Mouse (Mus musculus) MEL (cell line): ENCODE measurements at regions not wholly inside any gene's neighbourhood (a gene's known extent, or its start where the extent isn't known, plus 50 kb on each side); places are given as distances from the start of the nearest gene placed in this dataset.

ENCODE experiments used
- DNase-seq: peaks from one replicate; pipeline ENCODE4 v3.0.0; 2011; ENCODE audit warnings: low read depth, low spot score
- H3K27ac ChIP-seq: 2 replicates; pipeline ENCODE4 v1.5.1; 2012; ENCODE audit warnings: low read depth, mild to moderate bottlenecking, control low read depth, low read length, moderate library complexity; ENCODE audit not compliant: control insufficient read depth
- H3K27me3 ChIP-seq, 2 experiments: fragments of 150-350 bp in 1 of 2; sonication (generic) in 1 of 2; 2 replicates each; pipeline ENCODE4 v1.6.1; 2012; ENCODE audit warnings: low read length in 2 of 2, mild to moderate bottlenecking in 2 of 2, improper control_type of control experiment in 1 of 2, moderate library complexity in 1 of 2; ENCODE audit not compliant: insufficient read depth in 2 of 2, control insufficient read depth in 1 of 2
- H3K36me3 ChIP-seq, 2 experiments: 2 replicates each; pipeline ENCODE4 v1.6.1; 2012 to 2014; ENCODE audit warnings: low read length in 2 of 2, improper control_type of control experiment in 1 of 2, inconsistent platforms in 1 of 2, mild to moderate bottlenecking in 1 of 2; ENCODE audit not compliant: insufficient read depth in 2 of 2, control insufficient read depth in 1 of 2
- H3K4me1 ChIP-seq, 2 experiments: fragments of 150-350 bp in 1 of 2; sonication (generic) in 1 of 2; 2 replicates each; pipeline ENCODE4 v1.6.1; 2012; ENCODE audit warnings: low read length in 2 of 2, improper control_type of control experiment in 1 of 2, mild to moderate bottlenecking in 1 of 2; ENCODE audit not compliant: insufficient read depth in 2 of 2, control insufficient read depth in 1 of 2
- H3K4me3 ChIP-seq, 2 experiments: fragments of 150-350 bp in 1 of 2; sonication (generic) in 1 of 2; 2 replicates each; pipeline ENCODE4 v1.5.1; 2012; ENCODE audit warnings: low read depth in 2 of 2, low read length in 2 of 2, mild to moderate bottlenecking in 2 of 2, moderate library complexity in 2 of 2, control low read depth in 1 of 2, improper control_type of control experiment in 1 of 2; ENCODE audit not compliant: control insufficient read depth in 1 of 2, insufficient read depth in 1 of 2
- H3K79me2 ChIP-seq: 2 replicates; pipeline ENCODE4 v1.6.1; 2012; ENCODE audit warnings: mild to moderate bottlenecking, low read length, moderate library complexity; ENCODE audit not compliant: control insufficient read depth, poor library complexity, insufficient read depth
- H3K9ac ChIP-seq: 2 replicates; pipeline ENCODE4 v1.6.1; 2012; ENCODE audit warnings: low read depth, mild to moderate bottlenecking, control low read depth, low read length, moderate library complexity; ENCODE audit not compliant: control insufficient read depth, poor library complexity, severe bottlenecking
- H3K9me3 ChIP-seq: fragments of 150-350 bp; sonication (generic); replicated peaks from 2 replicates; pipeline ENCODE4 v1.6.1; 2012; ENCODE audit warnings: mild to moderate bottlenecking, low read length, improper control_type of control experiment, moderate library complexity; ENCODE audit not compliant: insufficient read depth
- CHD1 ChIP-seq: IDR thresholded peaks from 2 replicates; pipeline ENCODE4 v1.6.1; 2012; ENCODE audit warnings: low read depth, mild to moderate bottlenecking, inconsistent platforms, low read length, improper control_type of control experiment
- CHD2 ChIP-seq: IDR thresholded peaks from 2 replicates; pipeline ENCODE4 v1.6.1; 2011; ENCODE audit warnings: low read length, improper control_type of control experiment
- CTCF ChIP-seq, 3 experiments: IDR thresholded peaks in 2 of 3; conservative IDR thresholded peaks in 1 of 3; 2 replicates each; pipeline ENCODE4 v1.5.1; 2011 to 2012; ENCODE audit warnings: low read length in 3 of 3, low read depth in 2 of 3, mild to moderate bottlenecking in 2 of 3, improper control_type of control experiment in 1 of 3, inconsistent platforms in 1 of 3, mixed read lengths in 1 of 3, moderate library complexity in 1 of 3; ENCODE audit not compliant: control insufficient read depth in 1 of 3, insufficient read depth in 1 of 3, poor library complexity in 1 of 3, severe bottlenecking in 1 of 3
- ETS1 ChIP-seq: IDR thresholded peaks from 2 replicates; pipeline ENCODE4 v1.6.1; 2012; ENCODE audit warnings: low read depth, mild to moderate bottlenecking, inconsistent platforms, low read length, improper control_type of control experiment, moderate library complexity
- GATA1 ChIP-seq: IDR thresholded peaks from 2 replicates; pipeline ENCODE4 v1.6.1; 2011; ENCODE audit warnings: low read depth, low read length, improper control_type of control experiment
- HCFC1 ChIP-seq: IDR thresholded peaks from 2 replicates; pipeline ENCODE4 v1.6.1; 2012; ENCODE audit warnings: low read depth, mild to moderate bottlenecking, inconsistent platforms, low read length, improper control_type of control experiment, moderate library complexity
- MAX ChIP-seq: IDR thresholded peaks from 2 replicates; pipeline ENCODE4 v1.6.1; 2011; ENCODE audit warnings: low read length, improper control_type of control experiment
- MAZ ChIP-seq: IDR thresholded peaks from 2 replicates; pipeline ENCODE4 v1.6.1; 2012; ENCODE audit warnings: low read depth, mild to moderate bottlenecking, inconsistent platforms, low read length, improper control_type of control experiment
- MXI1 ChIP-seq: IDR thresholded peaks from 2 replicates; pipeline ENCODE4 v1.6.1; 2011; ENCODE audit warnings: mild to moderate bottlenecking, low read depth, low read length, improper control_type of control experiment
- MYB ChIP-seq: IDR thresholded peaks from 2 replicates; pipeline ENCODE4 v1.6.1; 2011; ENCODE audit warnings: mild to moderate bottlenecking, low read depth, low read length, improper control_type of control experiment
- MYC ChIP-seq: IDR thresholded peaks from 2 replicates; pipeline ENCODE4 v1.6.1; 2011; ENCODE audit warnings: low read depth, mild to moderate bottlenecking, low read length, improper control_type of control experiment, moderate library complexity
- NELFE ChIP-seq: IDR thresholded peaks from 2 replicates; pipeline ENCODE4 v1.6.1; 2011; ENCODE audit warnings: low read depth, low read length, improper control_type of control experiment
- NRF1 ChIP-seq: IDR thresholded peaks from 2 replicates; pipeline ENCODE4 v1.6.1; 2014; ENCODE audit warnings: low read depth, mild to moderate bottlenecking, inconsistent platforms, low read length, improper control_type of control experiment, moderate library complexity; ENCODE audit not compliant: poor library complexity, insufficient read depth, severe bottlenecking
- POLR2AphosphoS5 ChIP-seq: IDR thresholded peaks from 2 replicates; pipeline ENCODE4 v1.6.1; 2012; ENCODE audit warnings: low read depth, borderline replicate concordance, mild to moderate bottlenecking, inconsistent platforms, low read length, moderate library complexity, mixed read lengths
- RCOR1 ChIP-seq: IDR thresholded peaks from 2 replicates; pipeline ENCODE4 v1.6.1; 2012; ENCODE audit warnings: low read depth, mild to moderate bottlenecking, inconsistent platforms, low read length, improper control_type of control experiment
- SMC3 ChIP-seq: IDR thresholded peaks from 2 replicates; pipeline ENCODE4 v1.6.1; 2011; ENCODE audit warnings: low read depth, low read length, improper control_type of control experiment
- TBP ChIP-seq: IDR thresholded peaks from 2 replicates; pipeline ENCODE4 v1.8.0; 2011; ENCODE audit warnings: low read depth, low read length, improper control_type of control experiment
- TCF12 ChIP-seq: IDR thresholded peaks from 2 replicates; pipeline ENCODE4 v1.6.1; 2014; ENCODE audit warnings: low read depth, mild to moderate bottlenecking, inconsistent platforms, low read length, improper control_type of control experiment, moderate library complexity
- UBTF ChIP-seq: IDR thresholded peaks from 2 replicates; pipeline ENCODE4 v1.6.1; 2012; ENCODE audit warnings: low read depth, mild to moderate bottlenecking, inconsistent platforms, low read length, improper control_type of control experiment, moderate library complexity, borderline replicate concordance; ENCODE audit not compliant: insufficient read depth
- USF1 ChIP-seq: IDR thresholded peaks from 2 replicates; pipeline ENCODE4 v1.6.1; 2014; ENCODE audit warnings: low read depth, mild to moderate bottlenecking, inconsistent platforms, low read length, improper control_type of control experiment, moderate library complexity
- ZMIZ1 ChIP-seq: IDR thresholded peaks from 2 replicates; pipeline ENCODE4 v1.6.1; 2012; ENCODE audit warnings: low read depth, mild to moderate bottlenecking, inconsistent platforms, low read length, improper control_type of control experiment, moderate library complexity
- ZNF384 ChIP-seq: IDR thresholded peaks from 2 replicates; pipeline ENCODE4 v1.6.1; 2012; ENCODE audit warnings: low read depth, mild to moderate bottlenecking, inconsistent platforms, low read length, improper control_type of control experiment

- H3K27me3 ChIP-seq, result no peaks in the 10 kb centered on the region
- DNase-seq, result no peak
- TF ChIP-seq MXI1, result no peak
- TF ChIP-seq ZNF384, result no peak
- TF ChIP-seq CHD1, result no peak
- TF ChIP-seq RCOR1, result no peak
- no peak for TF ChIP-seq TBP
- TF ChIP-seq GATA1, result no peak
- no peak for TF ChIP-seq MYC
- no peak for TF ChIP-seq ZMIZ1
- TF ChIP-seq MAX, result no peak
- TF ChIP-seq CTCF (IDR thresholded peaks at IDR 0.05 in 2 of 3, conservative IDR thresholded peaks at IDR 0.05 in 1 of 3; ENCODE audit: control insufficient read depth in 1 of 3, insufficient read depth in 1 of 3, low read depth in 2 of 3, low read length in 3 of 3, poor library complexity in 1 of 3, severe bottlenecking in 1 of 3), result no peak
- TF ChIP-seq UBTF, result no peak
- TF ChIP-seq MAZ, result no peak
- no peak for TF ChIP-seq USF1
- TF ChIP-seq CHD2, result no peak
- no peak for TF ChIP-seq NELFE
- TF ChIP-seq, all 39 proteins: peak for 0
Measured at GRCm38 (mm10) chr10:7267903-7268302, 55.9 kb upstream of the Cnksr3 start.

DNA sequence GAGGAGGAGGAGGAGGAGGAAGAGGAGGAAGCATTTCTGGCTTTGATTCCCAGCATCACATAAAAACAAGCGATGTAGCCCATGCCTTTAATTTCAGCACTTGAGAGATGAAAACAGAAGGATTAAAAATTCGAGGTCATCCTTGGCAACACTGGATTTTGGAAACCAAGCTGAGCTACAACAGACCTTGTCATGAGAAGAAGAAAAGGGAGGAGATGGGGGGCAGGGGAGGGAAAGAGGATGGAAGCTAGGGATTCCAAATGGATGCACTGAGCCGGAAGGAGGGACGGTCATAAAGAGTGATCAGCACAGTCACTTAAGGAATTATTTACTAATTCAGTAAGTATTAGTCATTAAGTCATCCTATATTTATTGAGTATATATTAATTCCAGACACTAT is 55.1 kb upstream of the Cnksr3 start:
- H3K4me3 ChIP-seq, result no peak overlapping the region
- no peaks in the 10 kb centered on the region for H3K9me3 ChIP-seq
- no peak overlapping the region for H3K9ac ChIP-seq
- H3K27me3 ChIP-seq, result no peaks in the 10 kb centered on the region
- H3K79me2 ChIP-seq, result no peaks in the 10 kb centered on the region
- H3K27ac ChIP-seq, result no peak overlapping the region
- no peaks in the 10 kb centered on the region for H3K4me1 ChIP-seq
- TF ChIP-seq NRF1 (no peak), POLR2AphosphoS5 (no peak), HCFC1 (no peak), SMC3 (no peak), ZNF384 (no peak), ETS1 (no peak), MYB (no peak), TCF12 (no peak), MXI1 (no peak)
- TF ChIP-seq, all 39 proteins: peak for 0
- no peak for DNase-seq
- H3K36me3 ChIP-seq, result no peaks in the 10 kb centered on the region

More at GRCm38 (mm10) chr10:7267903-7268302, 55.9 kb upstream of the Cnksr3 start:
- no peaks in the 10 kb centered on the region for H3K4me1 ChIP-seq
- no peaks in the 10 kb centered on the region for H3K9me3 ChIP-seq
- H3K79me2 ChIP-seq, result no peaks in the 10 kb centered on the region
- no peak overlapping the region for H3K4me3 ChIP-seq
- no peak overlapping the region for H3K27ac ChIP-seq
- no peak overlapping the region for H3K9ac ChIP-seq
- H3K36me3 ChIP-seq, result no peaks in the 10 kb centered on the region
